Mouse (Mus musculus) heart, postnatal 14 days (tissue): ENCODE data around the gene Gm2115. TPM values are rescaled to one million over a fixed set of nuclear protein-coding genes. Genes with fewer than 3 reads are reported as not detected.

ENCODE experiments used
- DNase-seq, 2 experiments: peaks; one replicate each; pipeline ENCODE4 v3.0.0; 2021 to 2022
- intact Hi-C: fragments of 180-260 bp; cut with DNase I; formaldehyde crosslinking; loops from one replicate; pipeline ENCODE4 v1.15.1; 2025
- long read RNA-seq, 2 experiments: library from polyadenylated mRNA; stranded (forward); transcript quantifications; one replicate each; pipeline ENCODE4 v2.0.0; 2021
- total RNA-seq, 2 experiments: library from RNA; stranded (reverse); gene quantifications; 2 replicates each; pipeline ENCODE4 v1.2.3; 2021

Gm2115 gene
- total RNA-seq: under 1 TPM; 0.12 to 0.29 TPM
- long read RNA-seq, experiment 1: 0 reads
- long read RNA-seq, experiment 2: 0 reads

DNA sequence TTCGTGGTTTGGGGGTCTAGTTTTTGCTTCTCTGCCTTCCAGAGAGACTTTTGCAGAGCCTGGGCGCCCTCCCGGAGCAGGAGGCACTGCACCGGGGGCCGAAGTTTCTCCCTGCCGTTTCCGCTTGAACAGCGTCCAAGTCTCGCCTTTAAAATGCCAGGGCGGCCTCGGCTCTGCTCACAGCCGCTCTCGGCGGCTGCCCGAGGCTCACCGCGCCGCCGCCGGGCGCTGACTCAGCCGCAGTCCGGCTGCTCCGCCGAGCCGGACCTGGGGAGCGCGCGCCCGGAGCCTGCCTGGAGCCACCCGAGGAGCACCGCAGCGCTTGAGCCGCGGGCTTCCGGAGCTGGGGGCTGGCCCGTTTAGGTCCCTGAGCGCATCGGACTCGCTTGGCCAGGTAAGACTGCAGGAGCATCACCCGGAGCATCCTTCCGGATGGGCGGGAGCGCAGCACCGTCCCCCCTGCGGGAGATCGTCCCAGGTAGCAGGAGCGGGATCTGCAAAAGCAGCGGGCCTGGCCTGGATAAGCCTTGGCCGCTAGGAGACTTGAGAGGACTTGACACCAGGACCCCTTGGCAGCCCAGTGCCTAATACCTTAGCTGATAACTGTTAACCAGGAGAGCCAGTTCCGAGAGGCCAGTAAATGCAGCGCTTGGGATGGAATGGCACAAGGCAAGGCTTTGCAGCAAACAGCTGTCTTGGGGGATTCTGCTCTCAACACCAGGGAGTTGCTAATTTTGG, at the start of gene Gm2115:
Gene Gm2115, plus strand, starts transcription at position 159 of the 738 bp plus-strand sequence.
- peak; percentile 28 to 48 for DNase-seq
- intact Hi-C loops: no loop called here

DNA sequence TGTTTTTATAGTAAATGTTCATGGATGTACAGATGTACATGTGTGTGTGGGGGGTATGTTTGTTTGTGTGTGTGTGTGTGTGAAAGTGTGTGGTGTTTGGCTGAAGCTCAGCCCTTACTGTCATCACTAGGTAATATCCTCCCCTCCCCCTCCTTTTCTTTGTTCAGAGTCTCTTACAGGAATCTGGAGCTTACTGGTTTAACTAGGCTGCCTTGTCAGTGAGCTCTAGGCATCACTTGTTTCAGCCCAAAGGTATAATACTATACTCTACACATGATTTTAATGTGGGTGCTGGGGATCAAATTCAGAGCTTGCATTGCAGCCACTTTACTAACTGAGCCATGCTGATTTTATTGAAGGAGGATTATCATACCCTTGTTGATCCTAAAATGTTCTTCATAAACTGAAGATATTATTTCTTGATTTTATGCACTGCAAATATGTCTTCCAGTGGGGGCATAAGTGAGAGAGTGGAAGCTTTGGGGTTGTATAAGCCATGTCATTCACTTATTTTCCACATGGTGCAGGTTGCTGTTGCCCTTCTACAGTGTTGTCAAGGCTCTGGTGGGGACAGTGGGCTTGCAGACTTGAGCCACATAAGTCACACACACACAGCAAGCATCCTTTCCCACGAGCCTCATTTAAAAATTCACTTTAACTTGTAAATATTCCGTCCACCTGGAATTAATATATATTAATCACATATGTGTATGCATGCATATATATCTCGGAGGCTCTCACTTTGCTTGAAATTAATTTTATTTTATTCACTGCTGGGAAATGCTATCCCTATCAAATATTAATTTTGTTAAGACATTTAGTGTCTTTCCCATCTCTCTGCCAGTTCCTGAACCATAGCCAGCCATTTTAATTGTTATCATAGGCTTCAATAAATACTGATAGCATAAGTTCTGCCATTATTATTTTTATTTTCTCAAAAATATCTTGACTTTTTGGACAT, 45.0 kb upstream of the Gm2115 start:
- no peak for DNase-seq
- intact Hi-C loops: no loop called here

DNA sequence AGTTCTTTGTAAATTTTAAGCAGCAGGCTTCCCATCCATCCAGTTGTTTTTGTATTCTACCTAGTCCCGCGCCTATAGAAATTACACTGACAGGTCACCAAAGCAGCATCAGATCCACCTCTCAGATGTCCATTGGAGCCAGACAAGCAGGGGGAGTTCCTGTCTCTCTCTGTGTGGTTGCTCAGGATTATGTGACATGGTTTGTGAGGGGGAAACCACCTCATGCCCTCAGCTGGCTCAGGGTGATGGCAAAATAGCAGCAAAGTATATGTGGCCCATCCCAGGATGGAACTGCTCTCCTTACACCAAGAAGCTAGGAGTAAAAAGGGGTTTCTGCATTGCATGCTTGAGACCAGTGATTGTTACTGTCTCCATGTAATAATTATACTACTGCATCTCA, 42.3 kb upstream of the Gm2115 start:
- intact Hi-C loops: no loop called here

DNA sequence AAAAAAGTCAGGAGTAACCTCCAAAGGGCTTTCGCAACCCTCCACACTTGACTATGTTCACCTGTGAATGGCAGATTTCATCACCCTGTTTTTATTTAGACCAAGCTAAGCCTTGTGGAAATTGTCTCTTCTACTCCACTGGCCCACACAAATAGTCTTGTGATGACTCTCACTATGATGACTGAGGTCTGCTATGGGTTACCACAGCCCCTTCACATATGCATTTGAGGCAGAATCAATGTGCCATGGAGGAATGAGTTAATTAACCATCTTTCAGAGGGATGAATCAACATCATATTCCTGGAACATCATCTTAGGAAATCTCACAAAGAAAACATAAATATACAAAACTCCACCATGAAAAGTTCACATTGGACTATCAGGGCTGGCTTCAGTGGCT, 25.6 kb upstream of the Gm2115 start:
- no peak for DNase-seq
- intact Hi-C loops: no loop called here

More for the DNA sequence above, 42.3 kb upstream of the Gm2115 start:
- no peak for DNase-seq

DNA sequence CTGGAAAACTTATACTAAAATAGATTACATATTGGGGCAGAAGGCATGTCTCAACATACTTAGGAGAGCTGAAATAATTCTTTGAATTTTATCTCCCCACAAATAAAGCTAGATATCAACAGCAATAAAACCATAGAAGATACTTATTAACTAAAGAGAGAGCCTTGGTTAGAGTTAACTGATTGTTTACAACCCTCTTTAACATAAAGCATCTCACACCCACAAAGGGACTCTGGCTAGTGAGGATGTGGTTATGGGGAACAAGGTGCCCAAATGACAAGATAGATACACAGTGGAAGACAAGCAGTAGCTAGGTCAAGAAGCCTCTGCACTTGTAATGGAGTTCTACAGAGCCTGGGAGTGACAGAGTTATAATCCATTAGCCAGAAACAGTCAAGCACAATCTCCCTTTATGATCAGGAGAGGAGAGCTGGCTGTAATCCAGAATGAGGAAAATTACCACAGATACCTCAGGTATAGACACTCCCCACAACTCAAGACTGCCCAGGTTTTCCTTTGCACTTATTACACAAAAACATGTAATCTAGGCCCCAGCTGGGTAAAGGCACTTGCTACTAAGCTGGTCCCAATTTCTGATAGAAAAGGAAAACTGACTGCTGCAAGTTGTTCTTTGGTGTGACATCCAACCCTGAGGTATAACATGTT, 10.1 kb upstream of the Gm2115 start:
- intact Hi-C loops: no loop called here
- DNase-seq: no peak

DNA sequence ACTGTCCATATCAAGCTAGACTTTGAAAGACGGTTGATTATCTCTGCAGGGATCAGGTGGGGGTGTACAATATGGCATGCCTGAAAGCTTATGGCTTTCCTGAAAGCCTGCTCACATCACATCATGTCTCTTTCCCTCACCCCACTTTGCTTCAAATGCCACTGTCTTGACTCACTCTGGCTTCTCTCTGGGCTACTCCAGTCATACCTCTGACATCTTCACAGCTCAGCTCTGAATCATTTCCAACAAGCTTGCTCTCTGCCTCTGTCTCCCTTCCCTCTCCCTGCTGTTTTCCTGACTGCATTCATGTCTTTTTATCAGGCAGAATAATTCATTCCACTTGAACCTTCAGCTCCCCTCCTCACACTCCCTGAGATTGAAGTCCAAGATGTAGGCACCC, 7.4 kb upstream of the Gm2115 start:
- no peak for DNase-seq
- intact Hi-C loops: no loop called here

GRCm38 (mm10) chr7:84522426-84522825, 6.3 kb upstream of the Gm2115 start:
- no peak for DNase-seq
- intact Hi-C loops: no loop called here

- intact Hi-C loops: no loop called here
- DNase-seq: no peak
Observed at GRCm38 (mm10) chr7:84526171-84526570, 2.6 kb upstream of the Gm2115 start.

GRCm38 (mm10) chr7:84532795-84533194, 4.0 kb downstream of the Gm2115 start:
- intact Hi-C loops: no loop called here
- no peak for DNase-seq

- intact Hi-C loops: no loop called here
- DNase-seq: no peak
Observed at GRCm38 (mm10) chr7:84534632-84535031, 5.9 kb downstream of the Gm2115 start.

DNA sequence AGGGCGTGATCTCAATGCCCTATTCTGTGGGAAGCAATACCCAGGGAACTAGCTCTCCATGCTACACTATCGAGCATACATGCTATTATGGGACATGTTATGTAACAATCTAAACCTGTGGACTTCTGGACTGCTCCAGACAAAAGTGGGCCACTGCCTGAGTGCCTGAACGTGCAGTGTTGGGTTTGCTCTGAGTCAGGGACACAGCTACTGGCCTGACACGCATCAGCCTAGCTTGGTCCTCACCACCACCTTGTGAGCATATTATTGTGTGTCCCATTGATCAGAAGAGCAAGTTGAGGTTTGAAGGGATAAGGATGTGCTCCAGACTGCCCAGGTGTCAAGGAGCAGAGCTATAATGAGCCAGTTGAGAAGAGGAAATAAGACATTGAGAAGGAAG, 16.2 kb downstream of the Gm2115 start:
- no peak for DNase-seq
- intact Hi-C loops: no loop called here

GRCm38 (mm10) chr7:84546667-84547066, 17.9 kb downstream of the Gm2115 start:
- DNase-seq: no peak

DNA sequence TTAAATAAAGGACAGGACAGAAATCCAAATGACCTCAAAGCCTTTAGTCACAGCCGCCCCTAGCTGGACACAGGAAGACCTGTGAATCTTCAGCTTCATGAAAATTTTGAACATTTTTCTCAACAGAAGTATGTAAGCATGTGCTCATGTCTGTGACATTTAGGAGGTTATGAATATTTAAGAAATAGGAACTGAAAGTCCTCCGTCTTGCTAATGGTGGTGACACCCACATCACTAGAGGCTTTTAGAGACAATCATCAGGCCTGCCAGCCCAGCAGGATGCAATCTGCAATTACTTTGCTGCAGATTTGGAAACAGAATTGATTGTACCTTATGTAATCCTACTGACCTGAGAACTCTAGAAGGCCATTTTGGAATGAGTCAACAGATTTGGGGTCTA, 22.7 kb downstream of the Gm2115 start:
- intact Hi-C loops: no loop called here
- no peak for DNase-seq

More at GRCm38 (mm10) chr7:84546667-84547066, 17.9 kb downstream of the Gm2115 start:
- intact Hi-C loops: no loop called here

DNA sequence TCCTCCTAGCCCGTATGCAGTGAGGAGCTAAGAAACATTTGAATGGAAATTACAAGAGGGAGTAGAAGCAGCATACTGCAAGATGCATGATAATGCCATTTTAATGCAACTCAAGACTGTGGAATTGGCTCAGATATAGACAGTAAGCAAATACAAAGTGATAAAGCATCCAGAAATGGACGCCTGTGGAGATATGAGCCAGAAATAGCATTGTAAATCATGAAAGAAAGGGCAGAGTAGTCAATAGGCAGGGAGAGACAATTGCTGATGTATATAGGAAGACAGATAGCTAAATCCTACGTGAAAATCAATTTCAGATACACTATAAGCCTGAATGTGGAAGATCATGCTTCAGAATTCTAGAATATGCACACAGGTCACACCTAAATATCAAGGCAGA, 26.5 kb downstream of the Gm2115 start:
- intact Hi-C loops: no loop called here
- DNase-seq: no peak

- intact Hi-C loops: no loop called here
- no peak for DNase-seq
Observed at GRCm38 (mm10) chr7:84557332-84557731, 28.6 kb downstream of the Gm2115 start.

GRCm38 (mm10) chr7:84560500-84560899, 31.7 kb downstream of the Gm2115 start:
- intact Hi-C loops: no loop called here
- DNase-seq: no peak

- no peak for DNase-seq
- intact Hi-C loops: no loop called here
Observed at GRCm38 (mm10) chr7:84564236-84564635, 35.5 kb downstream of the Gm2115 start.

DNA sequence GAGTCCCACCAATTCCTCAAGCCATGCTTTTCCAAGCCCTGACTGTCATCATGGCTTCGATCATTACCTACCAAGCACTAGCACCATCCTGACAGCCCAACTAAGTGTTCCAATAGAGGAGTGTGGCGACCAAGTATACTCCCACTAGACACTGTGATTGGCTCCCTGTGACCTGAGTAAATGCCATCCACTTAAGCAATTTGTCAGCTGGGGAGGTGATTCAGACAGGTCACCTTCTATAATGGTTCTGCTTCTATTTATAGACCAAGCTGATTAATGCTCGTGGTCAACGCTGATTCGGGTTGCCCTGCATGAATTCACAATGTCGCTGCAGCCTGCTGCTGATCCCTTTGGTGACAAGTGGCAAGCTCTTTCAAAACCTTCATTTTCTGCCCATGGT, 37.4 kb downstream of the Gm2115 start:
- intact Hi-C loops: no loop called here
- DNase-seq: peak in 1 of 2 experiments; percentile 9

DNA sequence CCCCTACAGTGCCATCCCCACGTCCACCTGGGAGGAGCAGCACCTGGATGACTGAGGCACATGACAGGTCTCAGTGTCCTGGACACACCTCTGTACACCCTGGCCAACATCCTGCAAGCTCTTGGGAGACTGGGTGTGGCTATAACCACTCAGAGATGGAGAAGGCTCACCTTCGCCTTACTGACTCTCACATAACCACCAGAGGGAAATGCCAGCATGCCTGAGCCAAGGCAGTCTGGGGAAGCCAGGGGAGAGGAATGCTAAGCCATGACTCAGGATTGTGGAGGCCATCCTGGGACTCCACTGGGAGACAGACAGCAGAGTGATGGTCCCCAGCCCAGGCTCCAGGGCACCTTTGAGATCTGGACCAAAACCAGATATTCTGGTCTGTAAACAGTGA, 48.3 kb downstream of the Gm2115 start:
- DNase-seq: no peak
- intact Hi-C loops: no loop called here

DNA sequence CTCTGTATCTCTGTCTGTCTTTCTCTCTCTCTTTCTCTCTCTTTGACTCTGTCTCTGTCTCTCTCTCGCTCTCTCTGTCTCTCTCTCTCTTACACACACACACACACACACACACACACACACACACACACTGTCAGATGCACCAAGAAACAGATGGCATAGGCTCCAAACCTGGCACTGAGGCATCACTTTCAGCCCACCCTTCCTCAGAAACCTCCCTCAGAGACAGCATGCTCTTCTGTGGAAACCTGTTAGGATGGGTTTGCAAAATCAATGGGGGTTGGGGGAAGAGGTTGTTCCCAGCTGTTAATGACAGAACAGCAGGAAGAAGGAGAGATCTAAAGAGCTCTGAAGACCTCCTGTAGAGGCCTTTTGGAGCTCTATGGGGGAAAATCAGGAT, 50.1 kb downstream of the Gm2115 start:
- intact Hi-C loops: no loop called here
- DNase-seq: no peak

DNA sequence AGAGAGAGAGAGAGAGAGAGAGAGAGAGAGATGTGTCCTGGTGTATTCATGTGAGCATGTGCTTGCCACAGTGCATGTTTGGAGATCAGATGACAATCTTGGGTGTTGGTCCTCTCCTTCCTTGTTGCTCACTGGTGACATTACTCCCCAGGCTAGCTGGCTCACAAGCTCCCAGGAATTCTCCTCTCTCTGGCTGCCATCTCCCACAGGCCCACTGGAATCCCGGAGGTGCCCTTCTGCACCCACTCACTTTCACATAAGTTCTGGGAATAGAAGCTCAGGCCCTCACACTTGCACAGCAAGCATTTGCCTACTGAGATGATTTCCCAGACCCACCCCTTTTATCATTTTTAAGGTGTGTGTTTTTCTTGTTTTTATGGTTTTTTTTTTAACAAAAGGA, 51.0 kb downstream of the Gm2115 start:
- intact Hi-C loops: no loop called here
- no peak for DNase-seq
